Mouse (Mus musculus) thymus, adult 2 months (tissue): ENCODE measurements around the gene Rundc3b.

Source experiments
- CTCF ChIP-seq: fragments of 200-500 bp; IDR thresholded peaks from 2 replicates; pipeline ENCODE4 v1.5.1; 2012; ENCODE audit warnings: mild to moderate bottlenecking, control low read depth, low read length, moderate library complexity, borderline replicate concordance; ENCODE audit not compliant: control insufficient read depth, poor library complexity, insufficient read depth; ENCODE audit errors: extremely low read depth
- POLR2A ChIP-seq: fragments of 200-500 bp; IDR thresholded peaks from 2 replicates; pipeline ENCODE4 v1.6.1; 2012; ENCODE audit warnings: mild to moderate bottlenecking, low read length, control low read depth, moderate library complexity; ENCODE audit not compliant: control insufficient read depth, poor library complexity, insufficient read depth; ENCODE audit errors: extremely low read depth

- TF ChIP-seq CTCF (no peak), POLR2A (no peak)
Measured at GRCm38 (mm10) chr5:8652085-8652484, 29.3 kb upstream of the Rundc3b start.
